Mouse (Mus musculus) ovary, postnatal 36 days (tissue): Measurements from ENCODE around the gene Tut4.

Experiments used
- DNase-seq: peaks from one replicate; pipeline ENCODE4 v3.0.0; 2022; ENCODE audit warnings: low spot score, mixed read lengths

Tut4 gene

GRCm38 (mm10) chr4:108459231-108460155 lies at the start of gene Tut4:
TSS of gene Tut4 (plus strand) at chr4:108459426.
- peak; percentile 93 for DNase-seq

GRCm38 (mm10) chr4:108424587-108424986 lies 34.6 kb upstream of the Tut4 start:
- DNase-seq = no peak

- no peak for DNase-seq
Measured at GRCm38 (mm10) chr4:108427719-108428340, 31.4 kb upstream of the Tut4 start.

GRCm38 (mm10) chr4:108428341-108428721 lies 30.9 kb upstream of the Tut4 start:
- no peak for DNase-seq

GRCm38 (mm10) chr4:108430656-108431560 lies 28.3 kb upstream of the Tut4 start:
- no peak for DNase-seq

- DNase-seq = no peak
Measured at GRCm38 (mm10) chr4:108431561-108431936, 27.7 kb upstream of the Tut4 start.

- DNase-seq = no peak
Measured at GRCm38 (mm10) chr4:108433341-108433740, 25.9 kb upstream of the Tut4 start.

GRCm38 (mm10) chr4:108434221-108434620 lies 25.0 kb upstream of the Tut4 start:
- no peak for DNase-seq

- DNase-seq = no peak
Measured at GRCm38 (mm10) chr4:108434781-108435180, 24.4 kb upstream of the Tut4 start.

- no peak for DNase-seq
Measured at GRCm38 (mm10) chr4:108435646-108436045, 23.6 kb upstream of the Tut4 start.

GRCm38 (mm10) chr4:108436225-108436624 lies 23.0 kb upstream of the Tut4 start:
- DNase-seq = no peak

GRCm38 (mm10) chr4:108438082-108438840 lies 21.0 kb upstream of the Tut4 start:
- DNase-seq = no peak

GRCm38 (mm10) chr4:108448091-108448490 lies 11.1 kb upstream of the Tut4 start:
- no peak for DNase-seq

- no peak for DNase-seq
Measured at GRCm38 (mm10) chr4:108456028-108456427, 3.2 kb upstream of the Tut4 start.

GRCm38 (mm10) chr4:108458201-108458741 lies 955 bp upstream of the Tut4 start:
- no peak for DNase-seq

- DNase-seq = peak; percentile 57
Measured at GRCm38 (mm10) chr4:108460156-108460923, 1.1 kb downstream of the Tut4 start.

- DNase-seq = no peak
Measured at GRCm38 (mm10) chr4:108461262-108461903, 2.2 kb downstream of the Tut4 start.

GRCm38 (mm10) chr4:108473586-108473985 lies 14.4 kb downstream of the Tut4 start:
- no peak for DNase-seq

- no peak for DNase-seq
Measured at GRCm38 (mm10) chr4:108482776-108483175, 23.6 kb downstream of the Tut4 start.

GRCm38 (mm10) chr4:108484230-108484629 lies 25.0 kb downstream of the Tut4 start:
- no peak for DNase-seq
